Mouse (Mus musculus) small intestine, adult 2 months (tissue): ENCODE data around the gene Rae1.

Source experiments
- CTCF ChIP-seq: fragments of 200-500 bp; IDR thresholded peaks from 2 replicates; pipeline ENCODE4 v1.5.1; 2012; ENCODE audit warnings: low read depth, mild to moderate bottlenecking, control low read depth, inconsistent platforms, low read length, moderate library complexity, mixed read lengths; ENCODE audit not compliant: insufficient replicate concordance, insufficient read length; ENCODE audit errors: extremely low read depth
- POLR2A ChIP-seq: fragments of 200-500 bp; IDR thresholded peaks from 2 replicates; pipeline ENCODE4 v1.6.1; 2012; ENCODE audit warnings: low read depth, mild to moderate bottlenecking, control low read depth, inconsistent platforms, low read length, moderate library complexity

GRCm38 (mm10) chr2:173058263-173058662 is 58.3 kb downstream of the Rae1 start:
- TF ChIP-seq CTCF, result no peak
- TF ChIP-seq POLR2A, result no peak
